Mouse (Mus musculus): Measurements from ENCODE around the gene Gm28053. TPM values are rescaled to one million over a fixed set of nuclear protein-coding genes. Genes with fewer than 3 reads are reported as not detected.

Gene Gm28053
- polyA plus RNA-seq, 1 experiment from 2014 or later: 13.9 TPM

Other genes starting within 250 kb of the Gm28053 start
- 0.78 and 1.1 TPM in 2 replicates for gene Atp6v0e2, start 181.0 kb upstream of the Gm28053 start, polyA plus RNA-seq (2015; fragmentation: Nextera tagmentation; extraction: Ambion mirVana)
- gene Lrrc61, start 163.8 kb upstream of the Gm28053 start, polyA plus RNA-seq (2015; fragmentation: Nextera tagmentation; extraction: Ambion mirVana): 6.1 and 6.8 TPM in 2 replicates
- gene Rarres2, start 145.8 kb upstream of the Gm28053 start, polyA plus RNA-seq (2015; fragmentation: Nextera tagmentation; extraction: Ambion mirVana): 14.9 and 18.0 TPM in 2 replicates
- gene Gm45021, start 129.0 kb upstream of the Gm28053 start, polyA plus RNA-seq (2015; fragmentation: Nextera tagmentation; extraction: Ambion mirVana): 0.48 TPM in 1 of 2 replicates, not detected in the other
- 15.5 and 15.6 TPM in 2 replicates for gene Repin1, start 124.7 kb upstream of the Gm28053 start, polyA plus RNA-seq (2015; fragmentation: Nextera tagmentation; extraction: Ambion mirVana)
- not detected in 2 replicates for gene Gm44965, start 124.7 kb upstream of the Gm28053 start, polyA plus RNA-seq (2015; fragmentation: Nextera tagmentation; extraction: Ambion mirVana)
- 6.8 and 6.9 TPM in 2 replicates for gene Zfp775, start 116.5 kb upstream of the Gm28053 start, polyA plus RNA-seq (2015; fragmentation: Nextera tagmentation; extraction: Ambion mirVana)
- 2.0 and 2.3 TPM in 2 replicates for gene AI854703, start 91.8 kb upstream of the Gm28053 start, polyA plus RNA-seq (2015; fragmentation: Nextera tagmentation; extraction: Ambion mirVana)
- gene Gimap8, start 71.4 kb upstream of the Gm28053 start, polyA plus RNA-seq (2015; fragmentation: Nextera tagmentation; extraction: Ambion mirVana): 11.8 and 12.8 TPM in 2 replicates
- 164 and 172 TPM in 2 replicates for gene Gimap9, start 42.5 kb upstream of the Gm28053 start, polyA plus RNA-seq (2015; fragmentation: Nextera tagmentation; extraction: Ambion mirVana)
- 33.0 and 34.3 TPM in 2 replicates for gene Gimap4, start 34.1 kb upstream of the Gm28053 start, polyA plus RNA-seq (2015; fragmentation: Nextera tagmentation; extraction: Ambion mirVana)
- gene Gimap6, start 10.4 kb upstream of the Gm28053 start, polyA plus RNA-seq (2015; fragmentation: Nextera tagmentation; extraction: Ambion mirVana): 184 TPM in 2 replicates
- 6.5 and 6.7 TPM in 2 replicates for gene Gimap7, start within 50 bp of the Gm28053 start, polyA plus RNA-seq (2015; fragmentation: Nextera tagmentation; extraction: Ambion mirVana)
- 148 and 170 TPM in 2 replicates for gene Gimap1, start 20.4 kb downstream of the Gm28053 start, polyA plus RNA-seq (2015; fragmentation: Nextera tagmentation; extraction: Ambion mirVana)
- 23.7 and 29.6 TPM in 2 replicates for gene Gimap5, start 27.6 kb downstream of the Gm28053 start, polyA plus RNA-seq (2015; fragmentation: Nextera tagmentation; extraction: Ambion mirVana)
- 3.6 and 5.3 TPM in 2 replicates for gene Gimap3, start 52.2 kb downstream of the Gm28053 start, polyA plus RNA-seq (2015; fragmentation: Nextera tagmentation; extraction: Ambion mirVana)
- gene Tmem176a, start 122.3 kb downstream of the Gm28053 start, polyA plus RNA-seq (2015; fragmentation: Nextera tagmentation; extraction: Ambion mirVana): 129 and 134 TPM in 2 replicates
- 304 TPM in 2 replicates for gene Tmem176b, start 122.9 kb downstream of the Gm28053 start, polyA plus RNA-seq (2015; fragmentation: Nextera tagmentation; extraction: Ambion mirVana)
- gene Aoc1, start 154.3 kb downstream of the Gm28053 start, polyA plus RNA-seq (2015; fragmentation: Nextera tagmentation; extraction: Ambion mirVana): 0.66 and 0.86 TPM in 2 replicates
- gene 1600015I10Rik, start 211.3 kb downstream of the Gm28053 start, polyA plus RNA-seq (2015; fragmentation: Nextera tagmentation; extraction: Ambion mirVana): 0.06 and 0.10 TPM in 2 replicates